Mouse (Mus musculus) liver, postnatal 0 days (tissue): ENCODE results near the gene Hmgn2. TPM values are rescaled to one million over a fixed set of nuclear protein-coding genes. Genes with fewer than 3 reads are reported as not detected.

Source experiments
- ATAC-seq: fragments of 200-750 bp; cut with Nextera tagmentation; 2 replicates; pipeline ENCODE4 v1.8.0; 2017; ENCODE audit warnings: mild to moderate bottlenecking, moderate library complexity
- DNase-seq: peaks from one replicate; pipeline ENCODE4 v3.0.0-alpha.2; 2016
- H3K27ac ChIP-seq: fragments of 300-500 bp; sonication (generic); 2 replicates; pipeline ENCODE4 v1.5.1; 2014; ENCODE audit warnings: antibody characterized with exemption, moderate library complexity, mild to moderate bottlenecking, low read depth
- H3K27me3 ChIP-seq: fragments of 300-500 bp; sonication (generic); 2 replicates; pipeline ENCODE4 v1.6.1; 2014; ENCODE audit warnings: low read length, control low read depth, mixed read lengths; ENCODE audit not compliant: insufficient read depth
- H3K36me3 ChIP-seq: fragments of 300-500 bp; sonication (generic); replicated peaks from 2 replicates; pipeline ENCODE4 v1.6.1; 2014; ENCODE audit warnings: mild to moderate bottlenecking, control low read depth, low read length, moderate library complexity, mixed read lengths; ENCODE audit not compliant: insufficient read depth
- H3K4me1 ChIP-seq: fragments of 300-500 bp; sonication (generic); 2 replicates; pipeline ENCODE4 v1.6.1; 2014; ENCODE audit warnings: antibody characterized with exemption, mild to moderate bottlenecking, control low read depth; ENCODE audit not compliant: insufficient read depth
- H3K4me2 ChIP-seq: fragments of 300-500 bp; sonication (generic); 2 replicates; pipeline ENCODE4 v1.6.1; 2014; ENCODE audit warnings: low read depth, mild to moderate bottlenecking, low read length, moderate library complexity, mixed read lengths
- H3K4me3 ChIP-seq: fragments of 300-500 bp; sonication (generic); 2 replicates; pipeline ENCODE4 v1.5.1; 2014; ENCODE audit warnings: low read depth, low read length
- H3K9ac ChIP-seq: fragments of 300-500 bp; sonication (generic); replicated peaks from 2 replicates; pipeline ENCODE4 v1.6.1; 2014; ENCODE audit warnings: mild to moderate bottlenecking, moderate library complexity
- H3K9me3 ChIP-seq: fragments of 300-500 bp; sonication (generic); 2 replicates; pipeline ENCODE4 v1.6.1; 2016; ENCODE audit warnings: mild to moderate bottlenecking, control low read depth, low read length, mixed read lengths
- CTCF ChIP-seq: sonication (generic); IDR thresholded peaks from 2 replicates; pipeline ENCODE4 v1.5.1; 2016; ENCODE audit warnings: antibody characterized with exemption, low read depth
- EP300 ChIP-seq: IDR thresholded peaks from 2 replicates; pipeline ENCODE4 v1.6.1; 2016; ENCODE audit warnings: antibody characterized with exemption, low read depth, mild to moderate bottlenecking
- WGBS: fragments of 180-500 bp; shearing (Covaris S2); extraction: QIAGEN DNeasy Blood & Tissue Kit; methylation state at CpG from one replicate; pipeline ENCODE4 v1.1.7; 2014; ENCODE audit not compliant: insufficient replicate concordance; 5-methylcytosine and 5-hydroxymethylcytosine counted together
- polyA plus RNA-seq: library from polyadenylated mRNA; unstranded; fragments of >200 nt; fragmentation: Nextera tagmentation; extraction: Ambion mirVana; gene quantifications from 2 replicates; pipeline ENCODE4 v1.2.1, GENCODE M21; 2015

Gene Hmgn2
- polyA plus RNA-seq, 1 experiment from 2014 or later: 547 TPM

DNA sequence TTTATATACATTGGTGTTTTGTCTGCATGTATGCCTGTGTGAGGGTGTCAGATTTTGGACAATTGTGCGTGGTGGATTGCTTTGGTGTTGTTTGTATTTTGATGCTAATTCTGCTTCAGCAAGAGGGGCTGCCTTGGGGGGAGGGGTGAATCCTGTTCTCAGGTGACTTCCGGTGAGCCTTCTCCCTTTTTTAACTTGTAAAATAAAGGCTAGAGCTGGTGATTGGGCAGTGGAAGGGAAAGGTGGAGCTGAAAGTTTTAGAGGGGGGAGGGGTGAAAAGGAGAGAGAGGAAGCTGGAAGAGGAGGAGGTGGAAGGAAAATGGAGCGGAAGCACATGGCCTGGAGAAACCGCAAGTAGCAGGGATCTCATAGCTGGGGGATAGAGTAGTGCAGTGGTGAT lies 12.1 kb downstream of the Hmgn2 start:
- no peak overlapping the region for H3K4me3 ChIP-seq
- H3K27me3 ChIP-seq: no peaks in the 10 kb centered on the region
- H3K9me3 ChIP-seq: no peaks in the 10 kb centered on the region
- ATAC-seq (no peak), DNase-seq (no peak)
- no peak overlapping the region for H3K4me2 ChIP-seq
- H3K36me3 ChIP-seq: no peaks in the 10 kb centered on the region
- H3K4me1 ChIP-seq: no peaks in the 10 kb centered on the region
- H3K27ac ChIP-seq: no peak overlapping the region
- TF ChIP-seq CTCF (no peak), EP300 (no peak)
- no peak overlapping the region for H3K9ac ChIP-seq
- 77% methylated on average over 4 of the region's 4 CpGs for WGBS

DNA sequence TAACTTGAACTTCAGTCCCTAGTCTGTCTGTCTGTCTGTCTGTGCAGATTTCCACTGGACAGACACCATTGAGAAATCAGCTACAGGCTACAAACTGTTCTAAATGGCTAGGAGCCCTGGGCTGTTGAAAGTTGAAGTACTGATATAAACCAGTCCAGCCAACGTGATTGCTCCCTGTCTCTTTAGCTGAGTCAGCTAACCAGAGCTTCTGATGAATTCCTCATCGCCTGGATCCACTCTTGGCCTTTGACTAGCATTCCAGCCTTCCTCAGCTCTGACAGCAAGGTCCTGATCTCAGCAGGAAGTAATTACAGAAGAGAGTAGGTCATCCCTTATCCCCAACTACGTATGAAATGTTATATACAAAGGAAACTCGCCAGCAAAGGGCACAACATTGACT lies 21.7 kb downstream of the Hmgn2 start:
- WGBS: 58% methylated on average over 4 of the region's 4 CpGs
- Histone ChIP-seq H3K4me3 (no peak overlapping the region), H3K4me2 (no peak overlapping the region), H3K9me3 (no peaks in the 10 kb centered on the region), H3K36me3 (no peaks in the 10 kb centered on the region), H3K27ac (no peak overlapping the region), H3K27me3 (no peaks in the 10 kb centered on the region), H3K4me1 (peaks cover 2% of the 10 kb centered on the region; the same call in 1 of the 2 replicates), H3K9ac (no peak overlapping the region)
- no peak for TF ChIP-seq EP300
- no peak for TF ChIP-seq CTCF
- DNase-seq: no peak
- ATAC-seq: no peak

DNA sequence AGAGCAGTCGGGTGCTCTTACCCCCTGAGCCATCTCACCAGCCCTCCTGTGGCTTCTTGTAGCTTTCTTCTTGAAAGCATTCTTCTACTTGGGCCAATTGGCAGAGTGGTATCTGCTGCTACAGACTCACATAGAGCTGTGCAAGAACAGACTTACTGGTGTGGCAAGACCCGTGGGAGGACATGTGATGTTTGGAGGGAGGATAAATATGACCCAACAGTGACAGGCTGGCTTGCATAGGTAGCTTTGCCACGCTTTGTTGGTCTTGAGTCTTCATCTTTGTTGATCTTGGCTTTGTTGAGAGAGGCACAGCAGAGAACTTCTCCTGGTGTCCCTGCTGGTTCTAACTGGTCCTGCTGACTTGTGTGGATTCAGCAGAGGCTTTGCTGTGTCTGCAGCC lies 24.7 kb downstream of the Hmgn2 start:
- Histone ChIP-seq H3K36me3 (no peaks in the 10 kb centered on the region), H3K27ac (no peak overlapping the region), H3K4me2 (no peak overlapping the region), H3K9me3 (no peaks in the 10 kb centered on the region), H3K4me1 (peaks cover 7% of the 10 kb centered on the region; the same call in 1 of the 2 replicates), H3K27me3 (no peaks in the 10 kb centered on the region), H3K9ac (no peak overlapping the region), H3K4me3 (no peak overlapping the region)
- 55% methylated on average over 3 of the region's 3 CpGs for WGBS
- ATAC-seq: peak; percentile 85
- DNase-seq: peak; percentile 41
- TF ChIP-seq CTCF (no peak), EP300 (no peak)

DNA sequence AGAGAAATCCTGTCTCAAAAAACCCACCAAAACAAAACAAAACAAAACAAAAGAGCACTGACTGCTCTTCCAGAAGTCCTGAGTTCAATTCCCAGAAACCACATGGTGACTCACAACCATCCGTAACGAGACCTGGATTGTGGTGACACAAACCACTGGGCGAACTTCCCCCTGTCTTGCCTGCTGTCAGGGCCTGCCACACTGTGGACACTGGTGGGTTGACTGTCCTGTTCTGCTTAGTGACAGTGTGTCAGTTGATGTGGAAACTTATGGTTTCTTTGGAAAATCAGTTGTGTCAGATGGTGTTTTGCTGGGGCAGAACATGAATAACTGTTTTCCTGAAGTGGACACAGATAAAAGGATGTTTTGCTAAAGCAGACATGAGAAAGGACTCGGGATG lies 25.8 kb downstream of the Hmgn2 start:
- Histone ChIP-seq H3K4me1 (peaks cover 7% of the 10 kb centered on the region; the same call in 1 of the 2 replicates), H3K4me3 (no peak overlapping the region), H3K9ac (no peak overlapping the region), H3K36me3 (no peaks in the 10 kb centered on the region), H3K27me3 (no peaks in the 10 kb centered on the region), H3K9me3 (no peaks in the 10 kb centered on the region), H3K4me2 (no peak overlapping the region), H3K27ac (no peak overlapping the region)
- ATAC-seq (no peak), DNase-seq (no peak)
- 77% methylated on average over 4 of the region's 4 CpGs for WGBS
- peak; percentile 20; the same call in 1 of the 2 replicates for TF ChIP-seq CTCF
- TF ChIP-seq EP300: no peak

DNA sequence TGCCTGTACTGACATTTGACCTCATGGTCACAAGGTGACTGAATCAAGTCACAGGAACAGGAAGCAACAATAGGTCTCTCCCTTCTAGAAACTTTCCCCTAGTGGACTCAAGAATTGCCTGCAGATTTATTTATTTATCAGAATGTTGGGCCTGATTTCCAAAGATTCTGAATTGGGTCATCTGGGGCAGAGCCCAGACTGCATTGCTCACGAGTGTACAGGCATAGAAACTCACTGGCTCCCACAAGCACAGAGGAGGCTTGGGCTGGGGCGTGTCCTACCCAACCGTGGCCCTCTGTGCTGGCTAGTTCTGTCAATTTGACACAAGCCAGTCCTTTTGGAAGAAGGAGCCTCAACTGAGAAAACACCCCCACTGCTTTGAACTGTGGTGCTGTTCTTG lies 26.9 kb downstream of the Hmgn2 start:
- DNase-seq (no peak), ATAC-seq (no peak)
- Histone ChIP-seq H3K4me1 (peaks cover 7% of the 10 kb centered on the region; the same call in 1 of the 2 replicates), H3K4me3 (no peak overlapping the region), H3K9ac (no peak overlapping the region), H3K36me3 (no peaks in the 10 kb centered on the region), H3K27ac (no peak overlapping the region), H3K27me3 (no peaks in the 10 kb centered on the region), H3K4me2 (no peak overlapping the region), H3K9me3 (no peaks in the 10 kb centered on the region)
- TF ChIP-seq EP300 (no peak), CTCF (no peak)
- 50% methylated on average over 3 of the region's 3 CpGs for WGBS

DNA sequence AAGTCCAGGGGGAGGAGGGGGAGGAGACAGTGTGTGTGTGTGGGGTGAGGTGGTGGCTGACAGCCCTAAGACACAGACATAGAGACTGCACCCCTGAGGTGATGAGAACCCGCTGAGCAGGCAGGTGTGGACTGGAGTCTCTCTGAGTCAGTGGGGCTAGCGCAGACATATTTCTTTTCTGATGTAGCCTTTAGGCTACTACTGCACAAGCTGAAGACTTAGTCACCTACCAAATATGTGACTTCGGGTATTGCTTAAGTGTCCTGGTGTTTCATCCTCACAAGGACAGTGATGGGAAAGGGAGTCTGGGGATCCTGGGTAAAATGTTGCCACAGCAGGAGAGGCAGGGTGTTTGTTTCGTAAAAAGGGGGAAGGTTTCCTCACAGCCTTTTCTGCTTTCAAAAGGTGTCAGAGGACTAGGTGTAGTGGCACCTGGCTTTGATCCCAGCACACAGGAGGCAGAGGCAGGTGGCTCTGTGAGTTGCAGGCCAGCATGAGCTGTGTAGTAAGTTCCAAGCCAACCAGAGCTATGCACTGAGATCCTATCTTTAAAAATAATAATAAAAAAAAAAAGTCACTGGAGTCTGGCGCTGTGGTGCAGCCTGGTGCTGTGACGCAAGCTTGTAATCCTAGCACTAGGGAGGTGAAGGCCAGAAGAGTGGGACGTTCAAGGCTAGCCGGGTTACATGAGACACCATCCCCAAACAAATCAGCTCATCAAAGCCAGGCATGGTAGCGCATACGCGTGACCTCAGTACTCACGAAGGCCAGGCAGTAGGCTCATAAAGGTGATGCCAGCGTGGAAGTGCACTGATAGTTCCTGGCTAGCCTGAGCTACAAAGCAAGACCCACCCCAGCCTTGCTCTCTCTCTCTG lies 27.8 kb downstream of the Hmgn2 start:
- Histone ChIP-seq H3K27me3 (no peaks in the 10 kb centered on the region), H3K27ac (no peak overlapping the region), H3K4me1 (peaks cover 7% of the 10 kb centered on the region; the same call in 1 of the 2 replicates), H3K36me3 (no peaks in the 10 kb centered on the region), H3K4me2 (no peak overlapping the region), H3K4me3 (no peak overlapping the region), H3K9ac (no peak overlapping the region), H3K9me3 (no peaks in the 10 kb centered on the region)
- TF ChIP-seq CTCF (no peak), EP300 (no peak)
- 70% methylated on average over 13 of the region's 13 CpGs for WGBS
- ATAC-seq (no peak), DNase-seq (no peak)
